Mouse (Mus musculus) erythroblast, embryonic 14.5 days (primary cell): ENCODE results near the gene Inmt. TPM values are rescaled to one million over a fixed set of nuclear protein-coding genes. Genes with fewer than 3 reads are reported as not detected.

Source experiments
- H3K27me3 ChIP-seq: 2 replicates; pipeline ENCODE4 v1.6.1; 2012; ENCODE audit warnings: inconsistent platforms; ENCODE audit not compliant: control insufficient read depth
- H3K36me3 ChIP-seq: 2 replicates; pipeline ENCODE4 v1.6.1; 2012; ENCODE audit warnings: mild to moderate bottlenecking, inconsistent platforms; ENCODE audit not compliant: control insufficient read depth
- H3K4me1 ChIP-seq: 2 replicates; pipeline ENCODE4 v1.6.1; 2012; ENCODE audit warnings: inconsistent platforms; ENCODE audit not compliant: control insufficient read depth
- H3K4me3 ChIP-seq: replicated peaks from 2 replicates; pipeline ENCODE3; 2012; ENCODE audit warnings: moderate library complexity, mild to moderate bottlenecking, inconsistent platforms
- H3K9me3 ChIP-seq: 2 replicates; pipeline ENCODE4 v1.6.1; 2012; ENCODE audit warnings: low read length, inconsistent platforms, mixed read lengths; ENCODE audit not compliant: control insufficient read depth
- GATA1 ChIP-seq: IDR thresholded peaks from 2 replicates; pipeline ENCODE4 v1.6.1; 2012; ENCODE audit warnings: low read length, inconsistent platforms, mixed read lengths
- TAL1 ChIP-seq: IDR thresholded peaks from 3 replicates; pipeline ENCODE4 v1.6.1; 2012; ENCODE audit warnings: low read length, inconsistent platforms, mixed read lengths
- polyA plus RNA-seq: library from polyadenylated mRNA; stranded (reverse); fragments of >175 nt; gene quantifications from 2 replicates; pipeline ENCODE4 v1.2.3, GENCODE M21; 2012

Inmt gene
- polyA plus RNA-seq: not detected in 2 replicates

DNA sequence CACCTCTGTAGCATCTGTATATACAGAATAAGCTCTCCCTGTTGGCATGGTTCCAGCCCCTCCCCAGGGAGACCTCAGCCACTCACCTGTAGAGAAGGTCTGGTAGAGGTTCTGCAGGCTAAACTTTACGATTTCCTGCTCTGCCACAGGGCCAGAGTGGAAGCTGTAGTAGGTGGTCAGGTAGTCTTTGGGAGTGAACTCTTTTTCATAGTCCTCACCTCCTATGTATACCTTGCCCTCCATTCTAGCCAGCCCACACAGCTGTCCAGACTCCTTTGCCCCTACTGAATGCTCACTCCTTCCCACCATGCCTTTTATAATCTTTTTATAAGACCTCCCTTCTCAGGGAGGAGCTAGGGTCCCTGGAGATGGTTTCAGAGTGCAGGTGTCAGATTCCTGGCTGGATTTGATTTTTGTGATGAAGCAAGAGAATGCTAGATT lies at the start of gene Inmt:
Gene Inmt (minus strand): TSS at position 303 of the 441 bp plus-strand sequence.
- TF ChIP-seq TAL1 (no peak), GATA1 (no peak)
- Histone ChIP-seq H3K27me3 (no peaks in the 10 kb centered on the region; the same call in 1 of the 2 replicates), H3K4me3 (no peak within 1 kb of the TSS), H3K36me3 (no peaks in the 10 kb centered on the region), H3K9me3 (no peaks in the 10 kb centered on the region), H3K4me1 (no peaks in the 10 kb centered on the region)

DNA sequence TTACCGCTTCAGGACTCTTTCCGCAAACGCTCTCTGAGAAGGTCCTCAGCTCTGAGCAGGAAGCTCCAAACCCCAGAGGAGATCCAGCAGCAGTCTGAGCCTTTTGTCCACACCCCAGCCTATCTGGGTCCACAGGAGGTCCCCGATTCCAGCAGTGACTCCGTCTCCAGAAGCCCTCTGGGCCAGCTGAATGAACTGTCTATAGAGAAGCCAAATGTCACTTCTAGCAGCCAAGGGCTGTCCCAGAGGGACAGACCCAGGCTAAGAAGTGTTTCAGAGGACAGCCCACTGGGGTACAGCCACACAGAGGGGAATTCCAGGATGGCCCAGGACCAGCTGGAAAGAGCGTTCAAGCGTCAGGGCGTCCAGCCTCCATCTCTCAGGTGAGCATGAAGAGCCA lies 49.1 kb upstream of the Inmt start:
- no peaks in the 10 kb centered on the region for H3K36me3 ChIP-seq
- H3K4me3 ChIP-seq: no peak overlapping the region
- no peaks in the 10 kb centered on the region for H3K27me3 ChIP-seq
- no peaks in the 10 kb centered on the region for H3K4me1 ChIP-seq
- TF ChIP-seq TAL1 (no peak), GATA1 (no peak)
- no peaks in the 10 kb centered on the region for H3K9me3 ChIP-seq

DNA sequence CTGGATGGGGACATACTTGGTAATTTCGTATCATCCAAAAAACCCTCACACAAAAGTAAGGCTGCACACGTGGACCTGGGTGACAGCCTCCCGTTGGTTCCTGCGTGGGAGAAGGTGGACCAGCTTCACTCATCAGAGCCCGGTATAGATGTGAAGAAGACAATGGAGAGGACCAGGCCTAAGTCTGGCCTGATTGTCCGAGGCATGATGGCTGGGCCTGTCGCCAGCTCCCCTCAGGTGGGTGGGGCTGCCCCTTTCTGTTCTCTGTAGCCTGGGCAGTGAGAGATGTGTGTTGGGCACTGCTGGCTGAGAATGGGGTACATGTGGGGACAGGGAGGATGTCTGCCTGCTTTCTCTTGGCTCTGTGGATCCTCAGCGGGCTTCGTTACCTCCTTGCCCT lies 43.4 kb upstream of the Inmt start:
- Histone ChIP-seq H3K4me3 (no peak overlapping the region), H3K27me3 (no peaks in the 10 kb centered on the region), H3K36me3 (no peaks in the 10 kb centered on the region), H3K9me3 (no peaks in the 10 kb centered on the region), H3K4me1 (peaks cover 7% of the 10 kb centered on the region)
- TF ChIP-seq TAL1 (no peak), GATA1 (no peak)

GRCm38 (mm10) chr6:55214541-55214940 lies 39.7 kb upstream of the Inmt start:
- H3K9me3 ChIP-seq: no peaks in the 10 kb centered on the region
- peaks cover 7% of the 10 kb centered on the region for H3K4me1 ChIP-seq
- H3K4me3 ChIP-seq: no peak overlapping the region
- H3K36me3 ChIP-seq: no peaks in the 10 kb centered on the region
- TF ChIP-seq TAL1: no peak
- no peak for TF ChIP-seq GATA1
- H3K27me3 ChIP-seq: no peaks in the 10 kb centered on the region

GRCm38 (mm10) chr6:55210423-55211365 lies 35.9 kb upstream of the Inmt start:
- Histone ChIP-seq H3K4me1 (peaks cover 7% of the 10 kb centered on the region), H3K27me3 (no peaks in the 10 kb centered on the region), H3K4me3 (no peak overlapping the region), H3K9me3 (no peaks in the 10 kb centered on the region), H3K36me3 (no peaks in the 10 kb centered on the region)
- TF ChIP-seq TAL1 (no peak), GATA1 (no peak)

DNA sequence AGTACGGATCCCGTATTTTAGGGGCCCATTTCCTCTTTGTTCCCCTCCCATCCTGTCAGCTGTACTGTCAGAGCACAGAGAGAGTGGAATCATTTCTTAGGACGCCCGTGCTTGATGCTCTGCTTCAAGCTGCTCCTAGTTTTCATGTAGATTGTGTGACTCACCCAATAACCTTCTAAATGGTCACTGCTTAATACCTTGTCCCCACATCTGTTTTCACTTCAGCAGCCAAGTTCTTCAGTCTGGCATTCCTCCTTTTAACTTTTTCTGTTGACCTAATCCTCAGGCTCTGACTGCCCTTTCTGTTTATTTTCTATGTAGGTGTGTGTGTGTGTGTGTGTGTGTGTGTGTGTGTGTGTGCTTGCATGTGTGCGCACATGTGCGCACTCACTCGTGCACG lies 32.9 kb upstream of the Inmt start:
- Histone ChIP-seq H3K4me3 (no peak overlapping the region), H3K27me3 (no peaks in the 10 kb centered on the region), H3K4me1 (peaks cover 9% of the 10 kb centered on the region), H3K36me3 (no peaks in the 10 kb centered on the region), H3K9me3 (no peaks in the 10 kb centered on the region)
- no peak for TF ChIP-seq GATA1

DNA sequence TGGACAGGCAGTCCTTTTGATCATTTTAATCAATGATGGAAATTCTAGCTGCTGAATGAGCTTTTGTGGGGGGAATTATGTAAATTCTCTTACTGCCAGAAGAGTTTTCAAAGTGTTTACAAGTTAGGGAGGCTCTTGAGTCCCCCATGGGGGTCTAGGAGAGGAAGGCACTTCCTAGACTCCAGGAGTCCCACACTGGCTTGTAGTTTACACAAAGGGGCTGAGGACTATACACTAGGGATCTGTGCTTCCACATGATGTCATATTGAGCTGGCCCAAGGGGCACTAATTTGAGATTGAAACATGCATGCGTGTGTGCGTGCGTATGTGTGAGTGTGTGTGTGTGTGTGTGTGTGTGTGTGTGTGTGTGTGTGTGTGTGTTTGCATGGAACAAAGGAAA lies 29.1 kb upstream of the Inmt start:
- H3K36me3 ChIP-seq: no peaks in the 10 kb centered on the region
- TF ChIP-seq TAL1 (no peak), GATA1 (no peak)
- peak overlapping the region; percentile 67 for H3K4me3 ChIP-seq
- H3K4me1 ChIP-seq: peaks cover 14% of the 10 kb centered on the region
- no peaks in the 10 kb centered on the region for H3K9me3 ChIP-seq
- no peaks in the 10 kb centered on the region for H3K27me3 ChIP-seq

- Histone ChIP-seq H3K36me3 (no peaks in the 10 kb centered on the region), H3K4me3 (peak within 1 kb of the TSS; percentile 67), H3K27me3 (no peaks in the 10 kb centered on the region), H3K9me3 (no peaks in the 10 kb centered on the region), H3K4me1 (peaks cover 14% of the 10 kb centered on the region)
- TF ChIP-seq GATA1 (no peak), TAL1 (no peak)
Observed at GRCm38 (mm10) chr6:55202913-55203910, 28.4 kb upstream of the Inmt start, which contains the start of gene Mindy4. Gene Mindy4 (plus strand): TSS chr6:55203383.
